Mouse (Mus musculus) limb, embryonic 11.5 days (tissue): ENCODE measurements around the gene Srebf2. TPM values are rescaled to one million over a fixed set of nuclear protein-coding genes. Genes with fewer than 3 reads are reported as not detected.

Experiments
- ATAC-seq: fragments of 200-750 bp; cut with Nextera tagmentation; 2 replicates; pipeline ENCODE4 v1.8.0; 2017; ENCODE audit warnings: low read depth; ENCODE audit not compliant: insufficient number of reproducible peaks, low FRiP score, low TSS enrichment
- DNase-seq: peaks from one replicate; pipeline ENCODE4 v3.0.0-alpha.2; 2015; ENCODE audit warnings: low spot score
- H3K27ac ChIP-seq: fragments of 300-500 bp; sonication (generic); replicated peaks from 2 replicates; pipeline ENCODE4 v1.5.1; 2014; ENCODE audit warnings: low read depth, mild to moderate bottlenecking, low read length
- H3K27me3 ChIP-seq: fragments of 300-500 bp; sonication (generic); 2 replicates; pipeline ENCODE4 v1.6.1; 2014; ENCODE audit warnings: mild to moderate bottlenecking, low read length, mixed read lengths; ENCODE audit not compliant: control insufficient read depth, insufficient read depth
- H3K36me3 ChIP-seq: fragments of 300-500 bp; sonication (generic); 2 replicates; pipeline ENCODE4 v1.6.1; 2014; ENCODE audit warnings: mild to moderate bottlenecking, low read length, moderate library complexity, mixed read lengths; ENCODE audit not compliant: control insufficient read depth, insufficient read depth
- H3K4me1 ChIP-seq: fragments of 300-500 bp; sonication (generic); 2 replicates; pipeline ENCODE4 v1.6.1; 2014; ENCODE audit warnings: low read length, mixed read lengths; ENCODE audit not compliant: control insufficient read depth, insufficient read depth
- H3K4me2 ChIP-seq: fragments of 300-500 bp; sonication (generic); 2 replicates; pipeline ENCODE4 v1.6.1; 2014; ENCODE audit warnings: low read depth, mild to moderate bottlenecking, moderate library complexity; ENCODE audit not compliant: severe bottlenecking
- H3K4me3 ChIP-seq: fragments of 300-500 bp; sonication (generic); 2 replicates; pipeline ENCODE4 v1.5.1; 2014; ENCODE audit warnings: low read depth, low read length
- H3K9ac ChIP-seq: fragments of 300-500 bp; sonication (generic); 2 replicates; pipeline ENCODE4 v1.6.1; 2014; ENCODE audit warnings: mild to moderate bottlenecking, low read length
- H3K9me3 ChIP-seq: fragments of 300-500 bp; sonication (generic); 2 replicates; pipeline ENCODE4 v1.6.1; 2016; ENCODE audit warnings: low read length; ENCODE audit not compliant: control insufficient read depth
- WGBS: fragments of 180-500 bp; shearing (Covaris S2); extraction: QIAGEN DNeasy Blood & Tissue Kit; methylation state at CpG from one replicate; pipeline ENCODE4 v1.1.7; 2014; 5-methylcytosine and 5-hydroxymethylcytosine counted together
- polyA plus RNA-seq: library from polyadenylated mRNA; unstranded; fragments of >200 nt; fragmentation: Nextera tagmentation; extraction: Ambion mirVana; gene quantifications from 2 replicates; pipeline ENCODE4 v1.2.1, GENCODE M21; 2014

Srebf2 gene
- polyA plus RNA-seq, 1 experiment from 2014 or later, result 129 TPM

GRCm38 (mm10) chr15:82167201-82168168 is 20.5 kb downstream of the Srebf2 start:
- no peaks in the 10 kb centered on the region for H3K9me3 ChIP-seq
- no peak overlapping the region for H3K9ac ChIP-seq
- H3K4me2 ChIP-seq, result no peak overlapping the region
- no peak overlapping the region for H3K4me3 ChIP-seq
- DNase-seq, result no peak
- ATAC-seq, result no peak
- H3K27ac ChIP-seq, result no peak overlapping the region
- 64% methylated on average over 23 of the region's 23 CpGs for WGBS
- peaks cover 21% of the 10 kb centered on the region for H3K4me1 ChIP-seq
- H3K27me3 ChIP-seq, result no peaks in the 10 kb centered on the region
- peaks cover 16% of the 10 kb centered on the region for H3K36me3 ChIP-seq

- WGBS, result 85% methylated on average over 5 of the region's 5 CpGs
- Histone ChIP-seq H3K4me2 (no peak overlapping the region), H3K9me3 (no peaks in the 10 kb centered on the region), H3K36me3 (peaks cover 24% of the 10 kb centered on the region), H3K27ac (no peak overlapping the region), H3K4me1 (peaks cover 18% of the 10 kb centered on the region), H3K4me3 (no peak overlapping the region), H3K9ac (no peak overlapping the region), H3K27me3 (no peaks in the 10 kb centered on the region)
- DNase-seq (no peak), ATAC-seq (no peak)
Observed at GRCm38 (mm10) chr15:82169671-82170070, 22.7 kb downstream of the Srebf2 start.

- no peak for ATAC-seq
- DNase-seq, result no peak
- no peak overlapping the region for H3K4me3 ChIP-seq
- no peaks in the 10 kb centered on the region for H3K9me3 ChIP-seq
- H3K4me1 ChIP-seq, result peaks cover 16% of the 10 kb centered on the region
- no peak overlapping the region for H3K27ac ChIP-seq
- H3K27me3 ChIP-seq, result no peaks in the 10 kb centered on the region
- 82% methylated on average over 36 of the region's 36 CpGs for WGBS
- H3K4me2 ChIP-seq, result no peak overlapping the region
- H3K9ac ChIP-seq, result no peak overlapping the region
- peaks cover 32% of the 10 kb centered on the region for H3K36me3 ChIP-seq
Observed at GRCm38 (mm10) chr15:82170437-82171377, 23.7 kb downstream of the Srebf2 start.

- Histone ChIP-seq H3K9me3 (no peaks in the 10 kb centered on the region), H3K27me3 (no peaks in the 10 kb centered on the region), H3K36me3 (peaks cover 42% of the 10 kb centered on the region), H3K9ac (no peak overlapping the region), H3K27ac (no peak overlapping the region), H3K4me2 (no peak overlapping the region), H3K4me3 (no peak overlapping the region), H3K4me1 (no peaks in the 10 kb centered on the region)
- ATAC-seq, result no peak
- 91% methylated on average over 8 of the region's 8 CpGs for WGBS
- DNase-seq, result no peak
Observed at GRCm38 (mm10) chr15:82172648-82173047, 25.7 kb downstream of the Srebf2 start.

GRCm38 (mm10) chr15:82175091-82175490 is 28.1 kb downstream of the Srebf2 start:
- no peak for DNase-seq
- H3K36me3 ChIP-seq, result peaks cover 63% of the 10 kb centered on the region
- no peak overlapping the region for H3K27ac ChIP-seq

GRCm38 (mm10) chr15:82177743-82178290 is 30.8 kb downstream of the Srebf2 start:
- 79% methylated on average over 7 of the region's 7 CpGs for WGBS
- no peak overlapping the region for H3K27ac ChIP-seq
- peaks cover 71% of the 10 kb centered on the region for H3K36me3 ChIP-seq
- H3K4me1 ChIP-seq, result no peaks in the 10 kb centered on the region
- no peak overlapping the region for H3K4me2 ChIP-seq
- H3K9me3 ChIP-seq, result no peaks in the 10 kb centered on the region
- H3K9ac ChIP-seq, result no peak overlapping the region
- H3K4me3 ChIP-seq, result no peak overlapping the region
- DNase-seq (no peak), ATAC-seq (no peak)
- H3K27me3 ChIP-seq, result no peaks in the 10 kb centered on the region

More at GRCm38 (mm10) chr15:82175091-82175490, 28.1 kb downstream of the Srebf2 start:
- Histone ChIP-seq H3K9me3 (no peaks in the 10 kb centered on the region), H3K27me3 (no peaks in the 10 kb centered on the region), H3K9ac (no peak overlapping the region), H3K4me3 (no peak overlapping the region), H3K4me2 (no peak overlapping the region), H3K4me1 (no peaks in the 10 kb centered on the region)
- 96% methylated on average over 9 of the region's 9 CpGs for WGBS
- ATAC-seq, result no peak

GRCm38 (mm10) chr15:82181131-82181530 is 34.1 kb downstream of the Srebf2 start:
- no peaks in the 10 kb centered on the region for H3K4me1 ChIP-seq
- DNase-seq (no peak), ATAC-seq (no peak)
- no peak overlapping the region for H3K27ac ChIP-seq
- H3K9me3 ChIP-seq, result no peaks in the 10 kb centered on the region
- no peaks in the 10 kb centered on the region for H3K27me3 ChIP-seq
- 96% methylated on average over 5 of the region's 5 CpGs for WGBS
- H3K9ac ChIP-seq, result no peak overlapping the region
- peaks cover 76% of the 10 kb centered on the region for H3K36me3 ChIP-seq
- no peak overlapping the region for H3K4me2 ChIP-seq
- no peak overlapping the region for H3K4me3 ChIP-seq

- no peak overlapping the region for H3K9ac ChIP-seq
- peaks cover 80% of the 10 kb centered on the region for H3K36me3 ChIP-seq
- H3K27ac ChIP-seq, result no peak overlapping the region
- 97% methylated on average over 4 of the region's 4 CpGs for WGBS
- H3K27me3 ChIP-seq, result no peaks in the 10 kb centered on the region
- H3K9me3 ChIP-seq, result peaks cover 4% of the 10 kb centered on the region; the same call in 1 of the 2 replicates
- ATAC-seq (no peak), DNase-seq (no peak)
- no peak overlapping the region for H3K4me3 ChIP-seq
- no peaks in the 10 kb centered on the region for H3K4me1 ChIP-seq
- no peak overlapping the region for H3K4me2 ChIP-seq
Observed at GRCm38 (mm10) chr15:82182311-82182710, 35.3 kb downstream of the Srebf2 start.
